Mouse (Mus musculus): ENCODE data around the gene Gm973.

GRCm38 (mm10) chr1:59638371-59638770, 122.3 kb downstream of the Gm973 start:
- TF ChIP-seq CTCF (IDR thresholded peaks at IDR 0.05 in 2 of 3, conservative IDR thresholded peaks at IDR 0.05 in 1 of 3; ENCODE audit: control insufficient read depth in 1 of 3, insufficient read depth in 1 of 3, low read depth in 2 of 3, low read length in 3 of 3, poor library complexity in 1 of 3, severe bottlenecking in 1 of 3) (peak in 2 of 3 experiments; percentile 15 to 30; a peak in 2 of 6 replicates), ZMIZ1 (IDR thresholded peaks at IDR 0.05; ENCODE audit: low read depth, low read length) (no peak), NELFE (IDR thresholded peaks at IDR 0.05; ENCODE audit: low read depth, low read length) (no peak), USF2 (IDR thresholded peaks at IDR 0.05; ENCODE audit: borderline replicate concordance in 1 of 2, insufficient read depth in 1 of 2, low read depth in 1 of 2, low read length in 2 of 2) (no peak)

Data from MEL (cell line).